Mouse (Mus musculus) gastrocnemius, adult 8-10 months (tissue): ENCODE results near the gene Plaur. TPM values are rescaled to one million over a fixed set of nuclear protein-coding genes. Genes with fewer than 3 reads are reported as not detected.
A peak's percentile ranks its signal among the peaks of the same experiment; 100 is the strongest.
"Not testable (repeated sequence)": the region's sequence is repeated elsewhere in the genome, so short reads cannot be mapped to it uniquely, and the experiment has no call there.

Source experiments
- DNase-seq, 2 experiments: peaks; one replicate each; pipeline ENCODE4 v3.0.0; 2022; ENCODE audit warnings: low spot score in 2 of 2
- total RNA-seq, 4 experiments: library from RNA; stranded (reverse); gene quantifications; 2 replicates each; pipeline ENCODE4 v1.2.4; 2022

Plaur gene
- total RNA-seq, 4 experiments from 2014 or later, result 0.41 to 0.92 (median 0.63) TPM

DNA sequence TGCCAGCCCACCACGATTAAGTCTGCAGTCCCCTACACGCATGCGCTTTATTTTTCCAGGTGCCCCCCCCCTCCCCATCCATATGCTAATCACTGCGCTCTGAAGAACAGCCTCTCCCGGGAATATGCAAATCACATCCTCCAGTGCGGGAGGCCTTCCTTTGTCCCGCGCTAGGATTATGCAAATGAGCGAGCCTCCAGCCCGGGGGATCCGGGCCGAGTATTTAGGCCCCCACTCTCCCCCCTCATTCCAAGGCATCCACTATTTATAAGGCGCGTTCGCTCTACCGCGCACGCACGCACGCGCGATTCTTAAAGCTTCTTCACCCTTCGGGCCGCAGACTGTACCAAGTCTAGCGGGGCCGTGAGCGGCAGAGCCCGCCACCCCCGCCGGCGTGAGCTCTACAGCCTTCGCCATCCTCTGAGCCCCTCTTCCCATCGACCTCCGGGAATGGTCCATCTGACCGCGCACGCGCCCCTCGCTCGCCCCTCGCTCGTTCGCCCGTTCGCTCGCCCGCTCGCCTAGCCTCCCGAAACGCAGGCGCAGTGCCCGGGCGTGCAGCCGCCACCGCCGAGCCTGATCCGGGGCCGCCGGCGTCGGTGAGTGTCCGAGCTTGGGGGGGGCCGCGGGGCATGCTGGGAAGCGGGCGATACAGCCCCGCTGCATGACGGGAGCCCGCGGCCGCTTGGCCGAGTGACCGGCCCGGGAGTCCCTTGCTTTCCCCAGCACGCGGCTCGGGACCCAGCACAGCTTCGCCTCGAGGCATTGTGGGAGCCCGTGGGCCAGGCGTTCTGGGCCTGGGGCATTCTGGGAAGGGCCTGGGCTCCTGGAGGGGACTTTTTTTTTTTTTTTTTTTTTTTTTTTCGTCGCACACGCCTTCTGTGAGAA, 44.8 kb downstream of the Plaur start, which contains the start of gene Zfp428:
Gene Zfp428 (plus strand): TSS at position 169 of the 888 bp plus-strand sequence.
- peak; percentile 73 to 79 for DNase-seq

DNA sequence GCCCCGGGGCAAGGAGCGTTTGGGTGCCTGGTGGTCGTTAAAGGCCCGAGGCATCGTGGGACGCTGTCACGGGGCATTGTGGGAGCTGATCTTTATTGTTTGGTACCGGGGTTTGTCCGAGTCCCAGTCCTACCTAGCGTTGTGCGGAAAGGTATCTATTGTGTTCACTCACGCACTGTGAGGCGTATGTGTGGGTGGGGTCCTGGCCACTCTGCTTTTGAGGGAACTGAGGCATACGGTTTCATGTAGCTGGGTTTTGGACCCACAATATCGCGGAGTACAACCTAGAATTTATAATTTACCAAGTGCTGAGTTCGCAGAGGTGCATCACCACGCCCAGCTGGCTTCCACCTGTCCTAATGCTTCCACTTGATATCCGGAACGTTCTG, 45.4 kb downstream of the Plaur start:
- DNase-seq, result no peak

DNA sequence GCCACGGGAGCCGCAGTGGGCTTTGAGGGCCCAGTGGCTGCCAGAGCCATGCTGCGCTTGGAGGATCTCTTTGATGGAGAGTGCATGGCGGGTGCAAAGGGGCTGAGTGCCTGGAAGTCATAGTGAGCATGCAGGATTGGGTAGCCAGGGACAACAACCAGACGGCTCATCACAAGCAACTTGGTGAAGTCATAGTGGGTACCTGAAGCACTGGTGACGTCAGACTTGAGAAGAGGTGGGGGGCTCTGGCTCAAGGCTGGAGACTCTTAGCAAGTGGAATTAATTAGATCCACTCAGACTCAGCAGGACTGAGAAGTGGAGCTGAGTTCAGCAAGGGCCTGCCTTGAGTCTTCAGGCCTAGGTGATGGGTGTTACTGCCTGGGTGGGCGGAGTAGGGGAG, 50.1 kb downstream of the Plaur start, which contains the start of gene AC161166.1:
Gene AC161166.1 (minus strand): TSS at position 101 of the 400 bp plus-strand sequence.
- DNase-seq, result no peak

DNA sequence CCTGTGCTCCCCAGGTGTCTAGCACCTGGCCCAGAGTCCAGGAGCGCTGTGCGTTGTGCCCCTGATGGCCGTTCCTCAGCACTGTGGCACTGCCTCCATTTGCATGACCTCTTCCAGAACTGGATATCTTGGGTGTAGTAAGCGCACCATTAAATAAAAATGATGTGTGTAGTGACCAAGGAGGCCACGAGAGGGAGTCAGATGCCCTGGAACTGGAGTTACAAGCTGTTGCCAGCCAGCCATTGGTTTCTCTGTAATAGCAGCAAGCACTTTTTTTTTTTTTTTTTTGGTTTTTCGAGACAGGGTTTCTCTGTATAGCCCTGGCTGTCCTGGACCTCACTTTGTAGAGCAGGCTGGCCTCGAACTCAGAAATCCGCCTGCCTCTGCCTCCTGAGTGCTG, 54.0 kb downstream of the Plaur start:
- DNase-seq, result not testable (repeated sequence)

DNA sequence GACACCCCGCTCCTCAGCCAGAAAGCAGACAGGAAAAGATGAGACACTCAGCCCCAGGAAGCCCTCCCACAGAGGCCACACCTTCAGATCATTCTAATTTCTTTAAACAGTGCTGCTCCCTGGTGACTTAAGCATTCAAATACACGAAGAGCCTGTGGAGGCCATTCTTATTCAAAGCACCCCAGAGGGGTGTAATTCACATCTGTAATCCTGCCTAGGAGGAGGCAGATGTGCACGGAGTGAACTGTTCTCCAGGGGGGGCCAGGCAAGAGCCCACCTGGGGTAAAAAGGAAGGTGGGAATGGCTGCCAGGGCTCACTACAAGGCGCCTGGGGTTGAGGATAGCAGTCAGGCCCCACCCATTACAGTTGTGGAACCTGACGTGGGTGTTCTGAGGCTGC, 54.8 kb downstream of the Plaur start:
- DNase-seq, result no peak

DNA sequence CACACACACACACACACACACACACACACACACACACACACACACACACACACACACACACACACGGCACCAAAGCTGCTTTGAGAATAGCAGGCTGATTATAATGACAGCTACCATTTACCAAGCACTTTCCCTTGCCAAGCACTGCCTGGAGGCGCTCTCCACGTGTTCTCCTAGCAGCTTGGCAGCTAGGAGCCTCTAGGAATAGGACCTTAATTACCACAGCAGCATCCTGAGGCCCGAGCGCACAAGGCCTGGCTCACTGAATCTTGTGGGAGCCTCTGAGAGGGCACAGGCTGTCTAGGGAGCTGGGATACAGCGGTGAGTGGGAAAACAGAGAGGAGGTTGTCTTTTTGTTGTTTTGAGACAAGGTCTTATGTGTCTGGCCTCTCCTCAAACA, 55.4 kb downstream of the Plaur start:
- no peak for DNase-seq

DNA sequence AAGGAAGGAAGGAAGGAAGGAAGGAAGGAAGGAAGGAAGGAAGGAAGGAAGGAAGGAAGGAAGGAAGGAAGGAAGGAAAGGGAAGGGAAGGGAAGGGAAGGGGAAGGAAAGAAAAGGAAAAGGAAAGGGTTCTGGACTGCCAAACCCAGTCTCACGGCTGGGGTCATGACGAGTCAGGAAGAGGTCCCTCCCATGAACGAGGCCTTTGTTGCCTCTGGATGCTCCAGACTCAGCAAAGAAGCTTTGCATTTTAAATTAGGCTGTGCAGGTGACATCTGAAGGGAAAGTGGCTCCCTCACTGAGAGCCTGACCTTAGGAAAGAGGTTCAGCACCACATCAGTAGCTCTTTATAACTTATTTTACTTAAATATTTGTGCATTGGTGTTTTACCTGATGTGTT, 56.8 kb downstream of the Plaur start:
- DNase-seq, result no peak

DNA sequence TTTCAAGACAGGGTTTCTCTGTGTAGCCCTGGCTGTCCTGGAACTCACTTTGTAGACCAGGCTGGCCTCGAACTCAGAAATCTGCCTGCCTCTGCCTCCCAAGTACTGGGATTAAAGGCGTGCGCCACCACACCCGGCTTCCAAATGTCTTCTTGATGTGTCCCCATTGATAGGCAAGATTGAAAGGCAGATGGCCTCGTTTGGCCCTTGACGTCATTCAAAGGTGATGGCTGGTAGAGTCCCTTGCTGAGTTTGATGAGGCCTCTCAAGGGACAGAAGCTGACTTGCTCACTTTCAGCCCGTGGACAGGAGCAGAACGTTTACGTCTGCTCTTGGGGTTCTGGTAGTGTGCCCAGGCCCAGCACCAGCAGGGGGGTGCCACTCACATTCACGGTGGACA, 57.8 kb downstream of the Plaur start:
- DNase-seq, result not testable (repeated sequence)

DNA sequence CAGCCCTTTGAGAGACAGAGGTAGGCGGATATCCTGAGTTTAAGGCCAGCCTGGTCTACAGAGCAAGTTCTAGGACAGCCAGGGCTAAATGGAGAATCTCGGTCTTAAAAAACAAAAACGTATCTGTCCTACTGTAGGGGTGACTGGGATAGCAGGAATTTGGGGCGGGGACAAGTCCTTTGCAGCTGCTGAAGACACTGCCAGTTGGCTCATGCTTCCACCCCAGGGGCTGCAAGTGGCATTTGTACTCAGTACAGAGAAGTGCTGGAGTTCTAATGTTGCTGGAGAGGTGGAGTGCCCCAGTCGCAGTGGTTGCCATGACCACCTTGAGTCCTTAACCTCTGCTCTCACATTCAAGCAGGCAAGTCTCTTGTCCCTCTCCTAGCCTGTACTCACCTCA, 60.5 kb downstream of the Plaur start:
- no peak for DNase-seq

DNA sequence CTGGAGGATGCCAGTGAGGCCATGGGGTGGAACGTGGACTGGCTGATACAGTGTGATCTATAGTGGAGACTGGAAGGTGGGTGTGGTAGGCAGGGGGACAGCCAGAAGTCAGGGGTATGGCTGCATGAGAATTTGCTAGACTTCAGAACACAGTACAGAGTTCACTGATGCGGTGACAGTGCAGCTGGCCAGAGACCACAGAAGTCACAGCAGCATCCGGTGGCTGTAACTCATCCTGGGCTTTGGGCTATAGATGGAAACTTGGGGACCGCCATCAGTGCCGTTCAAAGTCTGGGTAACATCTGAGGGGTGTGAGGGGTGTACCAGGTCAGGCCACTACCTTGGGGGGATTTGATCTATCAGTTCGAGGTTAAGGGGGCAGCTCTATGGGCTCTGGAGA, 61.4 kb downstream of the Plaur start:
- DNase-seq, result no peak

DNA sequence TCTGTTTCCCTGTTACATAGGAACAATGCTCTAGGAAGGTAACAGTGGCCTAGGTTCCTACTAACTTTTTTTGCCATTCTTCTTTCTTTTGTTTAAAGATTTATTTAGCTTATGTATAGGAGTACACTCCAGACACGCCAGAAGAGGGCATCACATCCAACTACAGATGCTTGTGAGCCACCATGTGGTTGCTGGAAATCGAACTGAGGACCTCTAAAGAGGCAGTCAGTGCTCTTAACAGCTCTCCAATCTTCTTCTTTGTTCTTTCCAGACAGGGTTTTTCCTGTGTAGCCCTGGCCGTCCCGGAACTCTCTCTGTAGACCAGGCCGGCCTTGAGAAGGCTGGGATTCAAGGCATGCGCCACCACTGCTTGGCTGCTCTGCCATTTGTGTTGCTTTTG, 62.7 kb downstream of the Plaur start:
- no peak for DNase-seq

Other genes with a start within 250 kb of the Plaur start
- 1 to 10 TPM; 2.1 to 3.5 (median 3.2) TPM for gene Zfp109, start 224.9 kb upstream of the Plaur start, total RNA-seq
- 1 to 10 TPM; 2.0 to 2.4 (median 2.2) TPM for gene Zfp108, start 207.7 kb upstream of the Plaur start, total RNA-seq
- gene Zfp93, start 192.1 kb upstream of the Plaur start, total RNA-seq, result 1 to 10 TPM; 5.9 to 6.9 (median 6.2) TPM
- gene Zfp61, start 161.3 kb upstream of the Plaur start, total RNA-seq, result 1 to 10 TPM; 2.8 to 4.9 (median 3.3) TPM
- gene Zfp94, start 145.8 kb upstream of the Plaur start, total RNA-seq, result 1 to 10 TPM; 1.7 to 3.1 (median 2.9) TPM
- not detected for gene Tescl, start 128.5 kb upstream of the Plaur start, total RNA-seq
- not detected for gene Lypd5, start 113.3 kb upstream of the Plaur start, total RNA-seq
- gene Kcnn4, start 92.2 kb upstream of the Plaur start, total RNA-seq, result under 1 TPM; 0.17 to 0.74 (median 0.24) TPM
- 10 to 100 TPM in 2 of 4 experiments, 1 to 10 TPM in 2; 8.8 to 10.4 (median 9.9) TPM for gene Smg9, start 62.9 kb upstream of the Plaur start, total RNA-seq
- gene Irgc1, start 10.2 kb upstream of the Plaur start, total RNA-seq, result not detected
- 1 to 10 TPM in 3 of 4 experiments, under 1 TPM in 1; 0.87 to 3.6 (median 1.8) TPM for gene Cadm4, start 19.5 kb downstream of the Plaur start, total RNA-seq
- gene Zfp428, start 44.5 kb downstream of the Plaur start, total RNA-seq, result 1 to 10 TPM; 2.5 to 5.2 (median 4.0) TPM
- not detected for gene AC161166.1, start 50.0 kb downstream of the Plaur start, total RNA-seq
- 10 to 100 TPM; 10.9 to 15.8 (median 12.7) TPM for gene Irgq, start 68.2 kb downstream of the Plaur start, total RNA-seq
- not detected for gene Pinlyp, start 83.6 kb downstream of the Plaur start, total RNA-seq
- gene Xrcc1, start 83.8 kb downstream of the Plaur start, total RNA-seq, result 10 to 100 TPM; 16.1 to 22.1 (median 17.3) TPM
- gene Ethe1, start 125.1 kb downstream of the Plaur start, total RNA-seq, result 10 to 100 TPM; 23.1 to 30.0 (median 24.6) TPM
- under 1 TPM in 1 of 4 experiments, not detected in 3; 0.10 TPM for gene Zfp575, start 125.2 kb downstream of the Plaur start, total RNA-seq
- gene Phldb3, start 148.3 kb downstream of the Plaur start, total RNA-seq, result under 1 TPM; 0.27 to 0.75 (median 0.61) TPM
- not detected for gene Lypd3, start 174.1 kb downstream of the Plaur start, total RNA-seq
- not detected for gene Tex101, start 214.2 kb downstream of the Plaur start, total RNA-seq
- not detected for gene BC049730, start 246.8 kb downstream of the Plaur start, total RNA-seq